Mouse (Mus musculus) CH12.LX (cell line): Measurements from ENCODE around the gene Naaladl1. TPM values are rescaled to one million over a fixed set of nuclear protein-coding genes. Genes with fewer than 3 reads are reported as not detected.

Experiments used
- DNase-seq: peaks from one replicate; pipeline ENCODE4 v3.0.0-alpha.2; 2013; ENCODE audit errors: extremely low read depth
- H3K27ac ChIP-seq: 2 replicates; pipeline ENCODE4 v1.5.1; 2012; ENCODE audit warnings: low read depth, mild to moderate bottlenecking, control low read depth, moderate library complexity; ENCODE audit not compliant: insufficient read depth
- H3K27me3 ChIP-seq: replicated peaks from 2 replicates; pipeline ENCODE3; 2012; ENCODE audit warnings: inconsistent platforms
- H3K36me3 ChIP-seq, 2 experiments: replicated peaks in 1 of 2; 2 replicates each; pipeline versions ENCODE3 to v1.6.1; 2012; ENCODE audit warnings: inconsistent platforms in 1 of 2, low read length in 1 of 2, mild to moderate bottlenecking in 1 of 2, mixed read lengths in 1 of 2, moderate library complexity in 1 of 2; ENCODE audit not compliant: control insufficient read depth in 1 of 2, insufficient read depth in 1 of 2
- H3K4me1 ChIP-seq, 2 experiments: 2 replicates each; pipeline ENCODE4 v1.6.1; 2012; ENCODE audit warnings: inconsistent platforms in 1 of 2, moderate library complexity in 1 of 2; ENCODE audit not compliant: insufficient read depth in 2 of 2, control insufficient read depth in 1 of 2
- H3K4me2 ChIP-seq: 2 replicates; pipeline ENCODE4 v1.6.1; 2012; ENCODE audit warnings: low read depth, mild to moderate bottlenecking, control low read depth; ENCODE audit not compliant: poor library complexity, insufficient read depth, severe bottlenecking
- H3K4me3 ChIP-seq, 3 experiments: fragments of 150-350 bp in 1 of 3; sonication (generic) in 1 of 3; replicated peaks in 1 of 3; 2 replicates each; pipeline versions ENCODE3 to v1.5.1; 2011 to 2012; ENCODE audit warnings: low read depth in 2 of 3, low read length in 2 of 3, mild to moderate bottlenecking in 2 of 3, moderate library complexity in 2 of 3, control low read depth in 1 of 3, improper control_type of control experiment in 1 of 3, inconsistent platforms in 1 of 3, mixed read lengths in 1 of 3; ENCODE audit not compliant: poor library complexity in 1 of 3
- H3K79me2 ChIP-seq: replicated peaks from 2 replicates; pipeline ENCODE4 v1.6.1; 2012; ENCODE audit warnings: mild to moderate bottlenecking, moderate library complexity; ENCODE audit not compliant: control insufficient read depth, poor library complexity, insufficient read depth, severe bottlenecking; ENCODE audit errors: extremely low read depth
- H3K9ac ChIP-seq: 2 replicates; pipeline ENCODE4 v1.6.1; 2012; ENCODE audit warnings: low read depth, mild to moderate bottlenecking, control low read depth, moderate library complexity; ENCODE audit not compliant: insufficient read depth
- H3K9me3 ChIP-seq: replicated peaks from 2 replicates; pipeline ENCODE3; 2012; ENCODE audit warnings: low read length, inconsistent platforms, mixed read lengths
- BHLHE40 ChIP-seq: IDR thresholded peaks from 2 replicates; pipeline ENCODE4 v1.6.1; 2011; ENCODE audit warnings: mild to moderate bottlenecking, low read depth, low read length, improper control_type of control experiment
- CHD1 ChIP-seq: IDR thresholded peaks from 2 replicates; pipeline ENCODE4 v1.6.1; 2012; ENCODE audit warnings: low read depth, low read length, improper control_type of control experiment, inconsistent platforms
- CHD2 ChIP-seq: IDR thresholded peaks from 2 replicates; pipeline ENCODE4 v1.6.1; 2011; ENCODE audit warnings: low read length, improper control_type of control experiment
- E2F4 ChIP-seq: IDR thresholded peaks from 2 replicates; pipeline ENCODE4 v1.6.1; 2011; ENCODE audit warnings: low read depth, low read length, improper control_type of control experiment; ENCODE audit not compliant: insufficient replicate concordance
- ELF1 ChIP-seq: IDR thresholded peaks from 2 replicates; pipeline ENCODE4 v1.6.1; 2014; ENCODE audit warnings: low read depth, mild to moderate bottlenecking, inconsistent platforms, low read length, improper control_type of control experiment
- EP300 ChIP-seq: IDR thresholded peaks from 2 replicates; pipeline ENCODE4 v1.6.1; 2011; ENCODE audit warnings: low read length, improper control_type of control experiment
- ETS1 ChIP-seq: conservative IDR thresholded peaks from 2 replicates; pipeline ENCODE4 v1.6.1; 2012; ENCODE audit warnings: low read depth, mild to moderate bottlenecking, inconsistent platforms, low read length, improper control_type of control experiment, moderate library complexity
- HCFC1 ChIP-seq: IDR thresholded peaks from 2 replicates; pipeline ENCODE4 v1.6.1; 2012; ENCODE audit warnings: low read depth, mild to moderate bottlenecking, inconsistent platforms, low read length, improper control_type of control experiment
- IRF4 ChIP-seq: IDR thresholded peaks from 2 replicates; pipeline ENCODE4 v1.6.1; 2014; ENCODE audit warnings: low read depth, mild to moderate bottlenecking, inconsistent platforms, low read length, improper control_type of control experiment
- JUN ChIP-seq: IDR thresholded peaks from 2 replicates; pipeline ENCODE4 v1.6.1; 2011; ENCODE audit warnings: low read depth, mild to moderate bottlenecking, low read length, improper control_type of control experiment, moderate library complexity; ENCODE audit not compliant: insufficient read depth
- KAT2A ChIP-seq: IDR thresholded peaks from 2 replicates; pipeline ENCODE4 v1.6.1; 2012; ENCODE audit warnings: low read length, improper control_type of control experiment, inconsistent platforms; ENCODE audit not compliant: insufficient replicate concordance
- MAFK ChIP-seq: IDR thresholded peaks from 2 replicates; pipeline ENCODE4 v1.6.1; 2011; ENCODE audit warnings: low read length, improper control_type of control experiment; ENCODE audit not compliant: insufficient replicate concordance
- MAX ChIP-seq: IDR thresholded peaks from 2 replicates; pipeline ENCODE4 v1.6.1; 2011; ENCODE audit warnings: low read length, improper control_type of control experiment
- MEF2A ChIP-seq: IDR thresholded peaks from 2 replicates; pipeline ENCODE4 v1.6.1; 2014; ENCODE audit warnings: low read depth, mild to moderate bottlenecking, inconsistent platforms, low read length, improper control_type of control experiment, borderline replicate concordance
- MXI1 ChIP-seq: IDR thresholded peaks from 2 replicates; pipeline ENCODE4 v1.6.1; 2011; ENCODE audit warnings: mild to moderate bottlenecking, low read depth, low read length, improper control_type of control experiment
- MYC ChIP-seq: IDR thresholded peaks from 2 replicates; pipeline ENCODE4 v1.6.1; 2011; ENCODE audit warnings: low read depth, mild to moderate bottlenecking, improper control_type of control experiment, low read length
- NELFE ChIP-seq: IDR thresholded peaks from 2 replicates; pipeline ENCODE4 v1.6.1; 2011; ENCODE audit warnings: low read depth, low read length, improper control_type of control experiment
- NRF1 ChIP-seq: IDR thresholded peaks from 2 replicates; pipeline ENCODE4 v1.6.1; 2014; ENCODE audit warnings: low read depth, mild to moderate bottlenecking, inconsistent platforms, low read length, improper control_type of control experiment, moderate library complexity
- PAX5 ChIP-seq: IDR thresholded peaks from 2 replicates; pipeline ENCODE4 v1.6.1; 2012; ENCODE audit warnings: low read length, inconsistent platforms, mixed read lengths
- POLR2AphosphoS2 ChIP-seq: IDR thresholded peaks from 2 replicates; pipeline ENCODE4 v1.6.1; 2011; ENCODE audit warnings: low read depth, low read length, improper control_type of control experiment
- RAD21 ChIP-seq: IDR thresholded peaks from 2 replicates; pipeline ENCODE4 v1.6.1; 2011; ENCODE audit warnings: low read depth, mild to moderate bottlenecking, low read length, improper control_type of control experiment, moderate library complexity
- RCOR1 ChIP-seq: conservative IDR thresholded peaks from 2 replicates; pipeline ENCODE4 v1.6.1; 2012; ENCODE audit warnings: low read depth, mild to moderate bottlenecking, inconsistent platforms, low read length, improper control_type of control experiment
- SMC3 ChIP-seq: IDR thresholded peaks from 2 replicates; pipeline ENCODE4 v1.6.1; 2011; ENCODE audit warnings: low read depth, low read length, improper control_type of control experiment
- TBP ChIP-seq: conservative IDR thresholded peaks from 2 replicates; pipeline ENCODE4 v1.6.1; 2011; ENCODE audit warnings: low read depth, low read length, improper control_type of control experiment
- UBTF ChIP-seq: IDR thresholded peaks from 2 replicates; pipeline ENCODE4 v1.6.1; 2012; ENCODE audit warnings: low read depth, mild to moderate bottlenecking, inconsistent platforms, low read length, improper control_type of control experiment, moderate library complexity
- USF2 ChIP-seq: conservative IDR thresholded peaks from 2 replicates; pipeline ENCODE4 v1.6.1; 2011; ENCODE audit warnings: low read depth, low read length, improper control_type of control experiment
- ZC3H11A ChIP-seq: IDR thresholded peaks from 2 replicates; pipeline ENCODE4 v1.6.1; 2012; ENCODE audit warnings: low read depth, mild to moderate bottlenecking, inconsistent platforms, low read length, improper control_type of control experiment
- ZNF384 ChIP-seq: IDR thresholded peaks from 2 replicates; pipeline ENCODE4 v1.6.1; 2012; ENCODE audit warnings: low read depth, low read length, improper control_type of control experiment, inconsistent platforms
- dilution Hi-C: fragments of 300-500 bp; cut with MboI; formaldehyde crosslinking; loops from 2 replicates; pipeline ENCODE4 v1.14.3; 2020; ENCODE audit warnings: low sequenced_read_pairs; ENCODE audit not compliant: extremely low pct_unique_long_range_greater_than_20kb, extremely low pct_ligation_motif_present
- in situ Hi-C: fragments of 300-500 bp; cut with MboI; formaldehyde crosslinking; loops from 3 replicates; pipeline ENCODE4 v1.14.3; 2019; ENCODE audit warnings: low sequenced_read_pairs, low pct_ligation_motif_present, low pct_unique_long_range_greater_than_20kb, mixed read lengths
- polyA plus RNA-seq: library from polyadenylated mRNA; unstranded; fragments of >175 nt; gene quantifications from 2 replicates; pipeline ENCODE4 v1.2.1, GENCODE M21; 2012; ENCODE audit warnings: low read depth; ENCODE audit not compliant: insufficient read length
- total RNA-seq, 2 experiments: library from RNA; depleted of rRNA; stranded (reverse); fragments of 300-350 nt in 1 of 2; fragments of >200 nt in 1 of 2; gene quantifications; 2 replicates each; pipeline ENCODE4 v1.2.3; 2012 to 2014

The Naaladl1 gene
- total and polyA plus RNA-seq, 3 experiments: 0.24 to 1.9 (median 0.34) TPM

DNA sequence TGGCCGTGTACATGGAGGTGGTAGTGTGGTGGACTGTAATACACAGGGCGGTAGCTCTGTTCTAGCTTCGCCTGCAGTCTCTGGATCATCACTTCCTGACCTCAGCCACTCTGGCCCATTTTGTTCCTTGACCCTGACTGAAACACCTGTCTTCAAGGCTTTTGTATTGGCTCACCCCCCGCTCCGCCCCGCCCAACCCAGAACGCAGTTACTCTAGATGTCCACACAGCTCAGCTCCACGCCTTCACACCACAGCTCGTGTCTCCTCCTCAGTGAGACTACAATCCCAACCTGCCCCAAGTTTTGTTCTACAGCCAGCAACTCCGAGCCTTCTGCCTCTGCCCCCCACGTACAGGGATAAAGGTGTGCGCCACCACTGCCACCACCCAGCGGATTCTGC is 16.7 kb upstream of the Naaladl1 start:
- in situ Hi-C loops (loop anchor here (5.0 kb wide), 1 partner anchor 33 kb away; no protein-coding TSS in a partner anchor), dilution Hi-C loops (no loop called here)
- no peak overlapping the region for H3K9ac ChIP-seq
- no peak for DNase-seq
- peaks cover 62 to 74% of the 10 kb centered on the region in 2 experiments for H3K36me3 ChIP-seq
- no peaks in the 10 kb centered on the region for H3K9me3 ChIP-seq
- TF ChIP-seq JUN: no peak
- no peak for TF ChIP-seq MAFK
- TF ChIP-seq RAD21: no peak
- no peak for TF ChIP-seq NRF1
- TF ChIP-seq ZNF384: no peak
- TF ChIP-seq POLR2AphosphoS2: no peak
- no peak for TF ChIP-seq KAT2A
- no peak for TF ChIP-seq RCOR1
- no peak for TF ChIP-seq ETS1
- no peak for TF ChIP-seq BHLHE40
- no peak for TF ChIP-seq EP300
- TF ChIP-seq MAX: no peak
- TF ChIP-seq HCFC1: no peak
- no peak for TF ChIP-seq ELF1
- TF ChIP-seq TBP: no peak
- no peak for TF ChIP-seq E2F4
- no peak for TF ChIP-seq IRF4
- TF ChIP-seq ZC3H11A: no peak
- H3K4me2 ChIP-seq: no peak overlapping the region
- H3K27ac ChIP-seq: no peak overlapping the region
- H3K79me2 ChIP-seq: peaks cover 46% of the 10 kb centered on the region
- H3K4me3 ChIP-seq: no peak overlapping the region
- peaks cover 2 to 31% of the 10 kb centered on the region in 2 experiments for H3K4me1 ChIP-seq
- no peaks in the 10 kb centered on the region for H3K27me3 ChIP-seq

DNA sequence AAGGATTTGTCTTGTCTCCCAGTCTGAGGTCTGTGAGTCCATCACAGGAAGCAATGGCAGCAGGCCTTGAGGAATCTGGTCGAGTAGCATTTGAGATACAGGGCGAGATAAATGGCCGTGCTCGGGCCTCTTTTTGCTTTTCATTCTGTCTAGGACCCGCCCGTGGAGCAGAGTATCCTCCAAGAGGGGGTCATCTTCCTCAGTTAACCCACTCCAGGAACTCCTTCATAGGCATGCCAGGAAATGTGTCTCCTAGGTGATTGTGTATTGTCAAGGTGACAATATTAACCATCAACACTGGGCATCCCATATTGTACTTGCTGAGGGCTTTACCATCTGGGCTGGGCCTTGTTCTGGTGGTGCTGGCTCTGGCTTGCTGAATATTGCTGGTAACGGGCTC is 11.5 kb upstream of the Naaladl1 start, which contains the start of gene AC131692.1:
Gene AC131692.1 (plus strand): TSS at position 301 of the 400 bp plus-strand sequence.
- Histone ChIP-seq H3K4me2 (no peak within 1 kb of the TSS), H3K9ac (no peak within 1 kb of the TSS), H3K9me3 (no peaks in the 10 kb centered on the region), H3K79me2 (peaks cover 11% of the 10 kb centered on the region), H3K4me3 (no peak within 1 kb of the TSS), H3K4me1 (peaks cover 0 to 5% of the 10 kb centered on the region in 2 experiments; a peak in 1 of 4 replicates)
- in situ Hi-C loops: no loop called here
- no peak for TF ChIP-seq E2F4
- TF ChIP-seq MEF2A: no peak
- no peak for TF ChIP-seq NELFE
- no peak for TF ChIP-seq CHD1
- TF ChIP-seq MAFK: no peak
- TF ChIP-seq MXI1: no peak
- TF ChIP-seq USF2: no peak
- no peak for TF ChIP-seq UBTF
- TF ChIP-seq BHLHE40: no peak
- no peak for TF ChIP-seq SMC3
- no peak for TF ChIP-seq PAX5
- no peak for TF ChIP-seq IRF4
- TF ChIP-seq MYC: no peak
- no peak for TF ChIP-seq CHD2
- TF ChIP-seq RAD21: no peak
- TF ChIP-seq, all 38 proteins: peak for 0
- no peak for DNase-seq
- Histone ChIP-seq H3K27ac (no peak within 1 kb of the TSS), H3K36me3 (peaks cover 65 to 91% of the 10 kb centered on the region in 2 experiments), H3K27me3 (no peaks in the 10 kb centered on the region)
- dilution Hi-C loops: no loop called here
